Mouse (Mus musculus): Measurements from ENCODE around the gene Fras1.

- TF ChIP-seq CTCF (IDR thresholded peaks at IDR 0.05; ENCODE audit: low read depth) (no peak), EP300 (IDR thresholded peaks at IDR 0.05; ENCODE audit: low read depth) (no peak)
These were observed 28.8 kb downstream of the Fras1 start for GRCm38 (mm10) chr5:96402555-96402954.

Data from heart, postnatal 0 days (tissue).